Mouse (Mus musculus): ENCODE measurements at regions not wholly inside any gene's neighbourhood (a gene's known extent, or its start where the extent isn't known, plus 50 kb on each side); places are given as distances from the start of the nearest gene placed in this dataset.

- intact Hi-C loops (cut with DNase I): no loop called here
- DNase-seq (ENCODE audit: low spot score in 2 of 2): peak in 1 of 2 experiments; percentile 38
Observed at GRCm38 (mm10) chr1:89287136-89287795, 167.3 kb upstream of the Agap1 start.

- intact Hi-C loops (cut with DNase I): no loop called here
- no peak for DNase-seq (ENCODE audit: low spot score in 2 of 2)
Observed at GRCm38 (mm10) chr1:89288001-89288400, 166.6 kb upstream of the Agap1 start.

GRCm38 (mm10) chr1:89288921-89289320, 165.7 kb upstream of the Agap1 start:
- DNase-seq (ENCODE audit: low spot score in 2 of 2): no peak
- intact Hi-C loops (cut with DNase I): no loop called here

- intact Hi-C loops (cut with DNase I): no loop called here
- DNase-seq (ENCODE audit: low spot score in 2 of 2): no peak
Observed at GRCm38 (mm10) chr1:89296691-89297090, 157.9 kb upstream of the Agap1 start.

- intact Hi-C loops (cut with DNase I): no loop called here
- no peak for DNase-seq (ENCODE audit: low spot score in 2 of 2)
Observed at GRCm38 (mm10) chr1:89297766-89298165, 156.8 kb upstream of the Agap1 start.

GRCm38 (mm10) chr1:89301151-89301550, 153.5 kb upstream of the Agap1 start:
- intact Hi-C loops (cut with DNase I): loop anchor here (5.0 kb wide), 2 partner anchors 64 to 151 kb away; partner anchors contain the start of gene Agap1
- DNase-seq (ENCODE audit: low spot score in 2 of 2): no peak

GRCm38 (mm10) chr1:89302368-89302951, 152.1 kb upstream of the Agap1 start:
- intact Hi-C loops (cut with DNase I): loop anchor here (5.0 kb wide), 2 partner anchors 65 to 150 kb away; partner anchors contain the start of gene Agap1
- peak; percentile 67 to 82 for DNase-seq (ENCODE audit: low spot score in 2 of 2)

GRCm38 (mm10) chr1:89305171-89305570, 149.4 kb upstream of the Agap1 start:
- intact Hi-C loops (cut with DNase I): no loop called here

GRCm38 (mm10) chr1:89308788-89309187, 145.8 kb upstream of the Agap1 start:
- DNase-seq (ENCODE audit: low spot score in 2 of 2): peak in 1 of 2 experiments; percentile 8
- intact Hi-C loops (cut with DNase I): no loop called here

More at GRCm38 (mm10) chr1:89305171-89305570, 149.4 kb upstream of the Agap1 start:
- no peak for DNase-seq (ENCODE audit: low spot score in 2 of 2)

- DNase-seq (ENCODE audit: low spot score in 2 of 2): peak; percentile 7 to 52
- intact Hi-C loops (cut with DNase I): no loop called here
Observed at GRCm38 (mm10) chr1:89313064-89313463, 141.5 kb upstream of the Agap1 start.

- intact Hi-C loops (cut with DNase I): no loop called here
- DNase-seq (ENCODE audit: low spot score in 2 of 2): no peak
Observed at GRCm38 (mm10) chr1:89317897-89318296, 136.7 kb upstream of the Agap1 start.

GRCm38 (mm10) chr1:89318663-89319062, 135.9 kb upstream of the Agap1 start:
- no peak for DNase-seq (ENCODE audit: low spot score in 2 of 2)
- intact Hi-C loops (cut with DNase I): no loop called here

- intact Hi-C loops (cut with DNase I): loop anchor here (5.0 kb wide), 1 partner anchor 200 kb away; no protein-coding TSS in a partner anchor
Observed at GRCm38 (mm10) chr1:89322621-89323020, 132.0 kb upstream of the Agap1 start.

GRCm38 (mm10) chr1:89323091-89323490, 131.5 kb upstream of the Agap1 start:
- peak in 1 of 2 experiments; percentile 20 for DNase-seq (ENCODE audit: low spot score in 2 of 2)
- intact Hi-C loops (cut with DNase I): loop anchor here (5.0 kb wide), 1 partner anchor 199 kb away; no protein-coding TSS in a partner anchor

More at GRCm38 (mm10) chr1:89322621-89323020, 132.0 kb upstream of the Agap1 start:
- DNase-seq (ENCODE audit: low spot score in 2 of 2): no peak

- intact Hi-C loops (cut with DNase I): loop anchor here (10.0 kb wide), 1 partner anchor 283 kb away; no protein-coding TSS in a partner anchor
- no peak for DNase-seq (ENCODE audit: low spot score in 2 of 2)
Observed at GRCm38 (mm10) chr1:89331352-89331751, 123.3 kb upstream of the Agap1 start.

GRCm38 (mm10) chr1:89332676-89333075, 121.9 kb upstream of the Agap1 start:
- intact Hi-C loops (cut with DNase I): loop anchor here (10.0 kb wide), 1 partner anchor 282 kb away; no protein-coding TSS in a partner anchor
- no peak for DNase-seq (ENCODE audit: low spot score in 2 of 2)

GRCm38 (mm10) chr1:89337861-89338260, 116.7 kb upstream of the Agap1 start:
- no peak for DNase-seq (ENCODE audit: low spot score in 2 of 2)
- intact Hi-C loops (cut with DNase I): loop anchor here (5.0 to 10.0 kb wide), 2 partner anchors 277 to 331 kb away; no protein-coding TSS in a partner anchor

GRCm38 (mm10) chr1:89342794-89343193, 111.8 kb upstream of the Agap1 start:
- intact Hi-C loops (cut with DNase I): loop anchor here (5.0 kb wide), 1 partner anchor 180 kb away; no protein-coding TSS in a partner anchor
- no peak for DNase-seq (ENCODE audit: low spot score in 2 of 2)

GRCm38 (mm10) chr1:89344546-89344945, 110.1 kb upstream of the Agap1 start:
- DNase-seq (ENCODE audit: low spot score in 2 of 2): no peak
- intact Hi-C loops (cut with DNase I): loop anchor here (5.0 kb wide), 1 partner anchor 178 kb away; no protein-coding TSS in a partner anchor

- DNase-seq (ENCODE audit: low spot score in 2 of 2): no peak
- intact Hi-C loops (cut with DNase I): no loop called here
Observed at GRCm38 (mm10) chr1:89347341-89347740, 107.3 kb upstream of the Agap1 start.

GRCm38 (mm10) chr1:89352936-89353335, 101.7 kb upstream of the Agap1 start:
- intact Hi-C loops (cut with DNase I): no loop called here
- peak; percentile 10 to 45 for DNase-seq (ENCODE audit: low spot score in 2 of 2)

Measured in left cerebral cortex, postnatal 25 days (tissue).